Mouse (Mus musculus) erythroblast, embryonic 14.5 days (primary cell): ENCODE results near the gene Apoa2.

Experiments used
- GATA1 ChIP-seq: IDR thresholded peaks from 2 replicates; pipeline ENCODE4 v1.6.1; 2012; ENCODE audit warnings: low read length, inconsistent platforms, mixed read lengths
- TAL1 ChIP-seq: IDR thresholded peaks from 3 replicates; pipeline ENCODE4 v1.6.1; 2012; ENCODE audit warnings: low read length, inconsistent platforms, mixed read lengths

DNA sequence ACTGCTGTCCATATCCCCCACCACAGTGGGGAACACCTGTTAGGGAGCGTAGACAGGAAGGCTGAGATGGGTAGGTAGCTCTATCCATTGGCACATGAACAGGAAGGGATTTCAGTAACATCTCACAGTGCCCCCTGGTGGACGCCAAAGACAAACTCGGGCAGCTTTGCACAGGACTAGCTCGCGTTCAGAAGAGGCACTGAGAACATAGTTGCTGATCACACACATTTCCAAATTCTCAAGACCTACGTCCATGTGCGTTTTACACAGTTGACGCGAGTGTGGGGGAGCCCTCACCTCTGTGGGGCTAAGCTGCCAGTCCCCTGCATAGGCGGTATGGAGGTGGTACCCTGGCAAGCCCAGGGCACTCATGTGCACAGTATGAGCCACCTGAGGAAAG, 4.0 kb upstream of the Apoa2 start:
- no peak for TF ChIP-seq GATA1
- TF ChIP-seq TAL1: no peak
